Mouse (Mus musculus) common myeloid progenitor, adult 5-6 weeks (primary cell): ENCODE measurements around the gene Ttc25. TPM values are rescaled to one million over a fixed set of nuclear protein-coding genes. Genes with fewer than 3 reads are reported as not detected.
A peak's percentile ranks its signal among the peaks of the same experiment; 100 is the strongest.

Experiments used
- ATAC-seq: replicated peaks from 2 replicates; pipeline ENCODE4 v1.8.0; 2016; ENCODE audit warnings: low read depth, mild to moderate bottlenecking, moderate TSS enrichment, inconsistent platforms; ENCODE audit not compliant: poor library complexity, severe bottlenecking
- total RNA-seq: library from RNA; stranded (forward); fragments of 200-1000, 187-1606 nt; gene quantifications from 2 replicates; pipeline ENCODE4 v1.2.3, GENCODE M21; 2017

Gene Ttc25
- 0.05 TPM in 1 of 2 replicates, not detected in the other for total RNA-seq

GRCm38 (mm10) chr11:100544832-100545745 is at the start of gene Ttc25:
Gene Ttc25, plus strand, starts transcription at chr11:100545607.
- peak; percentile 94 for ATAC-seq

- no peak for ATAC-seq
Measured at GRCm38 (mm10) chr11:100500241-100500640, 45.2 kb upstream of the Ttc25 start.

GRCm38 (mm10) chr11:100500651-100501050 is 44.8 kb upstream of the Ttc25 start:
- ATAC-seq: no peak

GRCm38 (mm10) chr11:100501321-100501720 is 44.1 kb upstream of the Ttc25 start:
- no peak for ATAC-seq

GRCm38 (mm10) chr11:100504990-100505660 is 40.3 kb upstream of the Ttc25 start:
- no peak for ATAC-seq

- ATAC-seq: no peak
Measured at GRCm38 (mm10) chr11:100505997-100506396, 39.4 kb upstream of the Ttc25 start.

- ATAC-seq: no peak
Measured at GRCm38 (mm10) chr11:100510556-100510955, 34.9 kb upstream of the Ttc25 start.

GRCm38 (mm10) chr11:100512384-100512783 is 33.0 kb upstream of the Ttc25 start:
- ATAC-seq: peak; percentile 54; the same call in 1 of the 2 replicates

- ATAC-seq: no peak
Measured at GRCm38 (mm10) chr11:100513716-100514115, 31.7 kb upstream of the Ttc25 start.

GRCm38 (mm10) chr11:100515061-100515460 is 30.3 kb upstream of the Ttc25 start:
- ATAC-seq: no peak

GRCm38 (mm10) chr11:100515789-100516188 is 29.6 kb upstream of the Ttc25 start:
- ATAC-seq: no peak

- no peak for ATAC-seq
Measured at GRCm38 (mm10) chr11:100516291-100516690, 29.1 kb upstream of the Ttc25 start.

- no peak for ATAC-seq
Measured at GRCm38 (mm10) chr11:100518188-100518591, 27.2 kb upstream of the Ttc25 start.

GRCm38 (mm10) chr11:100519188-100519587 is 26.2 kb upstream of the Ttc25 start:
- ATAC-seq: no peak

- ATAC-seq: no peak
Measured at GRCm38 (mm10) chr11:100520838-100521237, 24.6 kb upstream of the Ttc25 start.

GRCm38 (mm10) chr11:100524358-100524757 is 21.0 kb upstream of the Ttc25 start:
- no peak for ATAC-seq

- ATAC-seq: no peak
Measured at GRCm38 (mm10) chr11:100524987-100525630, 20.3 kb upstream of the Ttc25 start.

- ATAC-seq: no peak
Measured at GRCm38 (mm10) chr11:100526052-100526816, 19.2 kb upstream of the Ttc25 start.

- peak; percentile 26 for ATAC-seq
Measured at GRCm38 (mm10) chr11:100527066-100527457, 18.3 kb upstream of the Ttc25 start.
